Mouse (Mus musculus): ENCODE measurements around the gene Ptgis. TPM values are rescaled to one million over a fixed set of nuclear protein-coding genes. Genes with fewer than 3 reads are reported as not detected.

Gene Ptgis
- polyA plus RNA-seq, 1 experiment from 2014 or later = 1.4 TPM

GRCm38 (mm10) chr2:167230554-167230953 lies 9.8 kb downstream of the Ptgis start:
- WGBS (ENCODE audit: insufficient replicate concordance) = 7% methylated on average over 15 of the region's 15 CpGs
- H3K27me3 ChIP-seq = no peaks in the 10 kb centered on the region
- no peaks in the 10 kb centered on the region for H3K36me3 ChIP-seq
- H3K27ac ChIP-seq = no peak overlapping the region
- DNase-seq (no peak), ATAC-seq (ENCODE audit: low read depth) (no peak)
- peaks cover 11% of the 10 kb centered on the region for H3K4me1 ChIP-seq (replicated peaks)
- no peak overlapping the region; the same call in 1 of the 2 replicates for H3K4me3 ChIP-seq (replicated peaks)
- H3K9ac ChIP-seq = no peak overlapping the region
- no peaks in the 10 kb centered on the region for H3K9me3 ChIP-seq (replicated peaks)
- H3K4me2 ChIP-seq = peak overlapping the region; percentile 39

- H3K36me3 ChIP-seq = no peaks in the 10 kb centered on the region
- no peaks in the 10 kb centered on the region for H3K27me3 ChIP-seq
- H3K4me2 ChIP-seq = no peak overlapping the region
- no peak overlapping the region for H3K27ac ChIP-seq
- H3K9ac ChIP-seq = no peak overlapping the region
- 56% methylated on average over 7 of the region's 7 CpGs for WGBS (ENCODE audit: insufficient replicate concordance)
- DNase-seq (no peak), ATAC-seq (ENCODE audit: low read depth) (no peak)
- no peaks in the 10 kb centered on the region for H3K9me3 ChIP-seq (replicated peaks)
- H3K4me3 ChIP-seq (replicated peaks) = no peak overlapping the region
- H3K4me1 ChIP-seq (replicated peaks) = no peaks in the 10 kb centered on the region
Measured at GRCm38 (mm10) chr2:167224937-167225336, 15.5 kb downstream of the Ptgis start.

- Histone ChIP-seq H3K9ac (no peak overlapping the region), H3K4me1 (replicated peaks) (no peaks in the 10 kb centered on the region), H3K4me3 (replicated peaks) (no peak overlapping the region), H3K9me3 (replicated peaks) (no peaks in the 10 kb centered on the region), H3K4me2 (no peak overlapping the region), H3K36me3 (no peaks in the 10 kb centered on the region), H3K27me3 (no peaks in the 10 kb centered on the region), H3K27ac (no peak overlapping the region)
- ATAC-seq (ENCODE audit: low read depth) = no peak
- WGBS (ENCODE audit: insufficient replicate concordance) = 75% methylated on average over 6 of the region's 6 CpGs
- DNase-seq = no peak
Measured at GRCm38 (mm10) chr2:167224194-167224593, 16.2 kb downstream of the Ptgis start.

GRCm38 (mm10) chr2:167222152-167222551 lies 18.3 kb downstream of the Ptgis start:
- 18% methylated on average over 7 of the region's 7 CpGs for WGBS (ENCODE audit: insufficient replicate concordance)
- Histone ChIP-seq H3K4me1 (replicated peaks) (no peaks in the 10 kb centered on the region), H3K4me3 (replicated peaks) (no peak overlapping the region), H3K9ac (no peak overlapping the region), H3K36me3 (no peaks in the 10 kb centered on the region), H3K27me3 (no peaks in the 10 kb centered on the region), H3K4me2 (no peak overlapping the region), H3K9me3 (replicated peaks) (no peaks in the 10 kb centered on the region), H3K27ac (no peak overlapping the region)
- DNase-seq (peak; percentile 21), ATAC-seq (ENCODE audit: low read depth) (no peak)

- 65% methylated on average over 13 of the region's 13 CpGs for WGBS (ENCODE audit: insufficient replicate concordance)
- no peak overlapping the region for H3K27ac ChIP-seq
- no peak overlapping the region for H3K4me2 ChIP-seq
- no peaks in the 10 kb centered on the region for H3K27me3 ChIP-seq
- no peaks in the 10 kb centered on the region for H3K4me1 ChIP-seq (replicated peaks)
- no peaks in the 10 kb centered on the region for H3K36me3 ChIP-seq
- H3K9me3 ChIP-seq (replicated peaks) = no peaks in the 10 kb centered on the region
- no peak overlapping the region for H3K9ac ChIP-seq
- no peak overlapping the region for H3K4me3 ChIP-seq (replicated peaks)
- ATAC-seq (ENCODE audit: low read depth) = no peak
- DNase-seq = no peak
Measured at GRCm38 (mm10) chr2:167221159-167221845, 19.1 kb downstream of the Ptgis start.

- DNase-seq (no peak), ATAC-seq (ENCODE audit: low read depth) (no peak)
- Histone ChIP-seq H3K27me3 (no peaks in the 10 kb centered on the region), H3K36me3 (no peaks in the 10 kb centered on the region), H3K9ac (no peak overlapping the region), H3K27ac (no peak overlapping the region), H3K9me3 (replicated peaks) (no peaks in the 10 kb centered on the region), H3K4me3 (replicated peaks) (no peak overlapping the region), H3K4me2 (no peak overlapping the region), H3K4me1 (replicated peaks) (no peaks in the 10 kb centered on the region)
- 72% methylated on average over 5 of the region's 5 CpGs for WGBS (ENCODE audit: insufficient replicate concordance)
Measured at GRCm38 (mm10) chr2:167220736-167221135, 19.7 kb downstream of the Ptgis start.

- Histone ChIP-seq H3K4me1 (replicated peaks) (no peaks in the 10 kb centered on the region), H3K27ac (no peak overlapping the region), H3K36me3 (no peaks in the 10 kb centered on the region), H3K9me3 (replicated peaks) (no peaks in the 10 kb centered on the region), H3K4me3 (replicated peaks) (no peak overlapping the region), H3K9ac (no peak overlapping the region), H3K27me3 (no peaks in the 10 kb centered on the region), H3K4me2 (no peak overlapping the region)
- peak; percentile 17 for DNase-seq
- WGBS (ENCODE audit: insufficient replicate concordance) = 34% methylated on average over 8 of the region's 8 CpGs
- ATAC-seq (ENCODE audit: low read depth) = no peak
Measured at GRCm38 (mm10) chr2:167219154-167219775, 21.1 kb downstream of the Ptgis start.

- WGBS (ENCODE audit: insufficient replicate concordance) = 78% methylated on average over 12 of the region's 12 CpGs
- no peaks in the 10 kb centered on the region for H3K4me1 ChIP-seq (replicated peaks)
- H3K9ac ChIP-seq = no peak overlapping the region
- no peak overlapping the region for H3K27ac ChIP-seq
- DNase-seq (no peak), ATAC-seq (ENCODE audit: low read depth) (no peak)
- H3K36me3 ChIP-seq = no peaks in the 10 kb centered on the region
- H3K4me3 ChIP-seq (replicated peaks) = no peak overlapping the region
- no peak overlapping the region for H3K4me2 ChIP-seq
- no peaks in the 10 kb centered on the region for H3K27me3 ChIP-seq
- no peaks in the 10 kb centered on the region for H3K9me3 ChIP-seq (replicated peaks)
Measured at GRCm38 (mm10) chr2:167213666-167214065, 26.7 kb downstream of the Ptgis start.

- Histone ChIP-seq H3K9ac (no peak overlapping the region), H3K9me3 (replicated peaks) (no peaks in the 10 kb centered on the region), H3K27ac (no peak overlapping the region), H3K4me2 (no peak overlapping the region), H3K4me1 (replicated peaks) (no peaks in the 10 kb centered on the region), H3K4me3 (replicated peaks) (no peak overlapping the region), H3K27me3 (no peaks in the 10 kb centered on the region), H3K36me3 (no peaks in the 10 kb centered on the region)
- 71% methylated on average over 3 of the region's 3 CpGs for WGBS (ENCODE audit: insufficient replicate concordance)
- DNase-seq (no peak), ATAC-seq (ENCODE audit: low read depth) (no peak)
Measured at GRCm38 (mm10) chr2:167213076-167213475, 27.3 kb downstream of the Ptgis start.

- 74% methylated on average over 6 of the region's 6 CpGs for WGBS (ENCODE audit: insufficient replicate concordance)
- H3K27ac ChIP-seq = no peak overlapping the region
- no peak for DNase-seq
- no peaks in the 10 kb centered on the region for H3K27me3 ChIP-seq
- no peaks in the 10 kb centered on the region for H3K9me3 ChIP-seq (replicated peaks)
- H3K4me3 ChIP-seq (replicated peaks) = no peak overlapping the region
- H3K4me1 ChIP-seq (replicated peaks) = no peaks in the 10 kb centered on the region
- no peak for ATAC-seq (ENCODE audit: low read depth)
- no peak overlapping the region for H3K4me2 ChIP-seq
- H3K9ac ChIP-seq = no peak overlapping the region
- H3K36me3 ChIP-seq = no peaks in the 10 kb centered on the region
Measured at GRCm38 (mm10) chr2:167212551-167212950, 27.9 kb downstream of the Ptgis start.

- WGBS (ENCODE audit: insufficient replicate concordance) = 62% methylated on average over 3 of the region's 3 CpGs
- ATAC-seq (ENCODE audit: low read depth) = no peak
Measured at GRCm38 (mm10) chr2:167212089-167212488, 28.3 kb downstream of the Ptgis start.

GRCm38 (mm10) chr2:167209900-167210299 lies 30.5 kb downstream of the Ptgis start:
- no peak overlapping the region for H3K4me3 ChIP-seq (replicated peaks)
- no peaks in the 10 kb centered on the region for H3K27me3 ChIP-seq
- H3K9me3 ChIP-seq (replicated peaks) = no peaks in the 10 kb centered on the region
- no peak overlapping the region for H3K9ac ChIP-seq
- H3K4me2 ChIP-seq = no peak overlapping the region
- no peaks in the 10 kb centered on the region for H3K36me3 ChIP-seq
- ATAC-seq (ENCODE audit: low read depth) (no peak), DNase-seq (no peak)
- no peaks in the 10 kb centered on the region for H3K4me1 ChIP-seq (replicated peaks)
- 63% methylated on average over 9 of the region's 9 CpGs for WGBS (ENCODE audit: insufficient replicate concordance)
- no peak overlapping the region for H3K27ac ChIP-seq

More at GRCm38 (mm10) chr2:167212089-167212488, 28.3 kb downstream of the Ptgis start:
- H3K4me2 ChIP-seq = no peak overlapping the region
- H3K9me3 ChIP-seq (replicated peaks) = no peaks in the 10 kb centered on the region
- DNase-seq = no peak
- no peak overlapping the region for H3K9ac ChIP-seq
- H3K4me1 ChIP-seq (replicated peaks) = no peaks in the 10 kb centered on the region
- no peak overlapping the region for H3K27ac ChIP-seq
- H3K4me3 ChIP-seq (replicated peaks) = no peak overlapping the region
- no peaks in the 10 kb centered on the region for H3K36me3 ChIP-seq
- no peaks in the 10 kb centered on the region for H3K27me3 ChIP-seq
